Mouse (Mus musculus) left cerebral cortex, postnatal 36 days (tissue): ENCODE data around the gene Cadm1. TPM values are rescaled to one million over a fixed set of nuclear protein-coding genes. Genes with fewer than 3 reads are reported as not detected.

Experiments used
- DNase-seq, 2 experiments: peaks; one replicate each; pipeline ENCODE4 v3.0.0; 2021 to 2022; ENCODE audit warnings: low spot score in 2 of 2, mixed read lengths in 1 of 2
- intact Hi-C: fragments of 180-260 bp; cut with DNase I; formaldehyde crosslinking; loops from one replicate; pipeline ENCODE4 v1.15.1; 2025
- total RNA-seq, 2 experiments: library from RNA; stranded (reverse); gene quantifications; 2 replicates each; pipeline ENCODE4 v1.2.3; 2021

Cadm1 gene
- total RNA-seq, 2 experiments from 2014 or later = 209 to 233 TPM

- intact Hi-C loops = no loop called here
- DNase-seq = no peak
Observed at GRCm38 (mm10) chr9:47589832-47590231, 59.9 kb downstream of the Cadm1 start.

- intact Hi-C loops = no loop called here
- no peak for DNase-seq
Observed at GRCm38 (mm10) chr9:47601541-47601940, 71.6 kb downstream of the Cadm1 start.

GRCm38 (mm10) chr9:47603971-47604370 lies 74.0 kb downstream of the Cadm1 start:
- intact Hi-C loops = no loop called here
- DNase-seq = no peak

DNA sequence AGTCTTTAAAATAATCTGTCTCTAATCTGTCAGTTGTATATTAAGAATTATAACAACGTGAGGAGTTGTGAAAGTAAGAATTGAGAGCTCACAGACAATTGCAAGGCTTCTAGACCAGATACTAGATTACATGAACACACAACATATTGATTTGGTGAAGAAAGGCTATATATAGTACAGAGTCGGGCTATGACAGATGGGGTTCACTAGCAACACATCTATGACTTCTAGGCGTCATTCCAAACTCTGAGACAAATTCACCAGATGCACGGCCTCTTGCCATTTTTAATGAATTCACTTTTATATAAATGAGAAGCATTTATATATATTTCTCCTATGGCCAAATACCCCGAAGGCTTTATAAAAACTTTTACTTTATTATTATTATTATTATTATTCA lies 75.7 kb downstream of the Cadm1 start:
- intact Hi-C loops = no loop called here
- no peak for DNase-seq

- intact Hi-C loops = no loop called here
- no peak for DNase-seq
Observed at GRCm38 (mm10) chr9:47608441-47608840, 78.5 kb downstream of the Cadm1 start.

- DNase-seq = no peak
- intact Hi-C loops = no loop called here
Observed at GRCm38 (mm10) chr9:47608921-47609320, 78.9 kb downstream of the Cadm1 start.

DNA sequence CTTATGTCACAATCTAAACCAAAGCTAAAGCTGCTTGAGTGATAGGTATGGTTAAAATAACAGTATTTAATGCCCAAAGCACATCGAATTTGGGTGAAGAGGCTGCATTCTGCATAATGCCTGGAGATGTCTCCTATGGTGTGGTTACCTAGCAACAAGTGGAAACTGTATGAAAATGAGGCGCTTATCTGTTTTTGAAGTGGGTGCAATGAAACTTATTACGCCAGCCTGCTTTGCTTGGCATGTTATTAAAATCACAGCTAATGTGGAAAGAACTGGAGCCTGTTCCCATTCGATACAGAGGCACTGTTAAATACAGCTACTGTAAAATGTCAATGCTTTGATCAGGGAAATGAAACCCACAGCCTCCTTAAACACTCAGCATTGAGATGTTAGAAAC lies 79.5 kb downstream of the Cadm1 start:
- intact Hi-C loops = no loop called here
- no peak for DNase-seq

GRCm38 (mm10) chr9:47610316-47610715 lies 80.3 kb downstream of the Cadm1 start:
- DNase-seq = no peak
- intact Hi-C loops = no loop called here

- intact Hi-C loops = no loop called here
- DNase-seq = no peak
Observed at GRCm38 (mm10) chr9:47612894-47613412, 83.0 kb downstream of the Cadm1 start.

DNA sequence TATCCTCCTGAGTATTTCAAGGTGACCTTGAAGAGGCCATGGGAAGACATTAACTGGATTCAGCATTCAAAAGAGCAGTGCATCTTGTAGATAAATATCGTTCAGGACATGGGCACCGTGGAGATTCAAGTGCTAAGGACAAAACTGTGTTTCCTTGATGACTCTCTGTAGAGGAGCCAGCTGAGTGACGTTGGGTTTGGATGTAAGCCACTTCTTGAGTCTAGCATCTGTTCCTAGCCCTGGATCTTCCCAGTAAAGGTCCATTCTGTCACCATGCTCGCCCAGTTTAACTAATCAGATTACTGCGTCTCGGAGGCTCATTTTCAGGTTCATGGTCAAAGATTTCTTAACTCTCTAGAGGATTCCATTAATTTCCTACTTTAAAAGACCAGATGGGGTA lies 85.1 kb downstream of the Cadm1 start:
- DNase-seq = no peak
- intact Hi-C loops = no loop called here

GRCm38 (mm10) chr9:47616391-47616790 lies 86.4 kb downstream of the Cadm1 start:
- DNase-seq = no peak
- intact Hi-C loops = no loop called here

DNA sequence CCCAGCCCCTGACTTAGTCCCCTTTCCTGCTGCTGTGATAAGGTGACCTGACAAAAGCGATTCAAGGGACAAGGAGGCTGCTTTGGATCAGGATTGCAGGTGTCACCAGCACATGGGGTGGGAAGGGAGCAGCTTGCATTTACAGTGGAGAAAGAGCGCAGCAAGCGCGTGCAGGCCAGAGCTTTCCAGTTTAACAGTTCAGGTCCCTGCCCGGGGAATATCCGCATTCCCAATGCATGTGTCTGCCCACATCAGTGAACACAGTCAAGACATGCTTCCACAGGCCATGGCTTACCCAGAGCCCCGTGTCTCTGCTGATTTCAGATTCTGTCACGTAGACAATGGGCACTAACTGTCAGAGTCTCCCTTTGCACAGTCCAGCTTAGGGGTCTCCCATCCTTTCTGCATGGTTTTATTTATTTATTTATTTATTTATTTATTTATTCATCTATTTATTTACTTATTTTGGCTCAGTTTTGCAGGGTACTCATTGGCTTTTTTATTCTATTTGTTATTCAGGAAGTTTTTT lies 89.6 kb downstream of the Cadm1 start:
- no peak for DNase-seq
- intact Hi-C loops = no loop called here

DNA sequence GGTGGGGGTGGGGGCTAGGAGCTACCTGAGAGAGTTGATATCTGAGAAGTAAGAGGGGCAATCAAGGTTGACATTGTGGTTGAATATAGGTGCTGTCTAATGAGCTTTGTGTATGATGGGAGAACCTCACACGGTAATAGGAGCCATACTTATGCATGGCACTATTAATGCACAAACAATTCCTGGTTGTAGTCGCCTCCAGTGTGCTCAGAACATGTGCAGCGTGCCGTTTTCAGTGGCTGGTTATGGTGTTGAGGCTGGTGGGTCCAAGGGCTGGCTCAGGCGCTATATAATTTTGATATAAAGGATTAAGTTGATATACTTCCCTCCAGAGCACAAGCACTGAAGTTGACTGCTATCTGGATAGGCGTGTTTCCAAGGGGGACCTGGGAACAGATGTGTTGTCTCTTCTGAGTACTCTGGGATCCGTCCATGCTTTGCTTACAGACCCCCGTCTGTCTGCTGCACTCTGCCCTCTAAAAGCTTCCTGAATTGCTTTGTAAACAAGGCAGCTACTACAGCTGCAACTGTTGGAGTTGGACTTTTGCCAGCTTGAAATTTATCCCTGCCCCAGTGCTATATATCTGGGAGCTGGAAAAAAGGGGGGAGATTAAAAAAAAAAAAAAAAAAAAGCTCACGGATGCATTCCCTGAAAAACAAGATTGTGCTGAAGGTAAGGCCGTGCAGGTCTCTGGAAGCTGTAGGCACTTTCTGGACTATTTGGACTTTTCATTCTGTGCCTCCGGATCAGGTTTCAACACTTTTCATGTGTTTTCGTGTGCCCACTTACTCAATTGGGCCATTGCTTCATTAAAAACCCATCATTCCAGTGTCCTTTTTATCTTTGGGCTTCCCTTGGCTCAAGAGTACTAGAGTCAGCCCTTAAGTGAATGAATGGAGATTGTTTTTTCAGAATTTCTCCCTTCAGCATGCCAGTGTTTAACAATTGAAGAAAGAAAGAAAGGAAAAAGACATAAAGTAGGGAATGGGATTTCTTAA lies 93.8 kb downstream of the Cadm1 start:
- intact Hi-C loops = no loop called here
- DNase-seq = no peak

DNA sequence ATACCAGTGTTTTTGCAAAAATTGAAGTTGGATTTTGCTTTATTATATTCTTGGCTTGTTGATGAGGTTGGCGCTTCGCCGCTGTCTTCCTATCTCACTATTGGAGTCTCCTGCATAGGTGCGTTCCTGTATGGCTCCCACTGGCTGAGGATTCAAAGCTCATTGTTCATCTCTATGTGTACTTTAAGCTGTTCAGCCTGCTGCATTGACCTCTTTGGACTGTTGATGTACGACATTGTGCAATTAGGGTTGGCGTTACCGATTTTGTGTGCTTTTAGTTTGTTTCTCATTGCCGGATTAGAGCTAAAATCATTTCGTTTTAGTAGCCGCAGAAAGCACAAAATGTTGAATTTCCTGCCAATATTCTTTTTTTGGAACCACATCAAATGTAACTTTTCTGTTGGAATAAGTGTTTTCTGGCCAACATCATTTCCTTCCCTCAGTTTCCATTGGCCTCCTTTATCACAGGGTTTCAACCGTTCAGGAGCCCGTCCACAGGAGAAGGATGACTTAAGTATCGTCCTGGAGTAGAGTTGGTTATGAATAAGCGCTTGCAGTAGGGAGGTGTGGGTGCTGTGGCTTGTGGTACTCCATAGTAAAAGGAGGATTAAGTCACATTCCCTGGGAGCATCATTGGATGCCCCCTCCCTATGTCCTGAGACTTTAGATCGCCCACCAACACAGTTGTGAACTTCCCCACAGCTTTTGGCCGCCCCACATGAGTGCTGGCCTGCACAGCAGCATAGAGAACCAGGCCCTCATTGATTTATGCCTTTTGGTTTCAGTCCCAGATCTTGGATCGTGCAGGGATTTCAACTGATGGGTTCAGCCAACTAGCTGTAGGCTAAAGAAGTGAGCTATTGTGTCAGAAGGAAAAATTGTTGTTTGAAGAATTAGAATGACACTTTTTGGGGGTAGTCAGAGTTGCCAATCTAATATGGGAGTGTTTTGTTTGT lies 94.9 kb downstream of the Cadm1 start:
- intact Hi-C loops = no loop called here
- no peak for DNase-seq

GRCm38 (mm10) chr9:47625621-47626210 lies 95.7 kb downstream of the Cadm1 start:
- DNase-seq = no peak
- intact Hi-C loops = no loop called here

DNA sequence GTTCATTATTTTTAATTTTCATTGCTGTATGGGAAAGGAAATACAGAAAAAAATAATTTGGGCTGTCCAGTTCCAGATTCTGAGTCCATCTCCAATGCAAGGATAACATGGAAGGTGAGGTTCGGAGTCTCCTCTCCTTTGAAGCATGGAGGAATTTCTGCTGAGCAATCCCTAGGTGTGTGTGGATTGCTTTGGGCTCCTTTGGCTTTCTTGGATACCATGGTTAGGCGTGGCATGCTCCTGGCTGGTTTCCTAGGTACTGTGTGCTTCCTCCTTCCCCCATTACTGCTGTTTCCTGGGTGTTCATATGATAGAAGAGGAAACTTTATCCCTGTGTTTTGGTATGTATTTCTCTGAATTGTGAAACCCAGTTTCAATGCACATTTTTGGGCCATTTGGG lies 98.0 kb downstream of the Cadm1 start:
- DNase-seq = no peak
- intact Hi-C loops = no loop called here

DNA sequence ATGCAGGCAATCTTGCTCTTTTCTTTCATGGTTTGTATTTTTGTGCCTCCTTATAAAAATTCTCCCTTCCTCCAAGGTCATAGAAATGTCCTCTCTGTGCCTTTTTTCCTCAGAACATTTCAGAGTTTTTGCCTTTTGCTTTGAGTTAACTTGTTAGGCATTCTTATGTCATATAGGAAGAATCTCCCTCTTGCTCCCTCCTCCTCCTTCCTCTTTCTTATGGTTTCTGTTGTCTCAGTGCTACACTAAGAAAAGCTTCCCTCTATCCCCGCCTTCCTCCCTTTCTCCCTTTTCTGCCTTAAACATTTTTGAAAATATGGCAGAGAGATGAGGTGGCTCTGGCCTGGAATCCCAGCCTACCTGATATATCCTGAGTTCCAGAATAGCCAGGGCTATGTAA lies 98.6 kb downstream of the Cadm1 start:
- intact Hi-C loops = no loop called here
- no peak for DNase-seq

GRCm38 (mm10) chr9:47634695-47635094 lies 104.7 kb downstream of the Cadm1 start:
- no peak for DNase-seq
- intact Hi-C loops = no loop called here

DNA sequence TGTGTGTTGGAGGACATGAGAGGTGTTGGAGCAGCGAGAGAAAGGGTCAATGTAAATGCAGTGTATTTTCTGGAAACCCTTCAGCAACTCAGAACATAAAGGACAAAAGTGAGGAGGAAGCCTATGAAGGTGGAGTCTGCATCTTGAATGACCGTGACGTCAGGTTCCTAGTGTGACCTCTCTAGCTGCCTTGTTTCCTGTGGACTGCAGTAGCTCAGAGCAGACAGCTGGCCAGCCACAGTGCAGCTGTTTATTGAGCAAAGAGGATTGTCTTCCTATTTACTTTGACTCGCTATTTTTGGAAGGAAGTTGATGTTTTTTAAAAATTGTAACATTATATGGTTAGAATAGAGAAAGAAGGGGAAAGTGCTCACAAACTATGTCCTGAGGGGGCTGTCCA lies 112.7 kb downstream of the Cadm1 start:
- DNase-seq = no peak
- intact Hi-C loops = no loop called here

GRCm38 (mm10) chr9:47645056-47645455 lies 115.1 kb downstream of the Cadm1 start:
- intact Hi-C loops = no loop called here
- no peak for DNase-seq
